Mouse (Mus musculus): ENCODE measurements around the gene Phf13.

Gene Phf13

GRCm38 (mm10) chr4:151988342-151989109 is 7.5 kb downstream of the Phf13 start, which contains the start of gene Thap3:
TSS of gene Thap3 (minus strand) at chr4:151988997.
- peak; percentile 69 to 84 for DNase-seq

- no peak for DNase-seq
Observed at GRCm38 (mm10) chr4:151988014-151988341, 8.1 kb downstream of the Phf13 start.

DNA sequence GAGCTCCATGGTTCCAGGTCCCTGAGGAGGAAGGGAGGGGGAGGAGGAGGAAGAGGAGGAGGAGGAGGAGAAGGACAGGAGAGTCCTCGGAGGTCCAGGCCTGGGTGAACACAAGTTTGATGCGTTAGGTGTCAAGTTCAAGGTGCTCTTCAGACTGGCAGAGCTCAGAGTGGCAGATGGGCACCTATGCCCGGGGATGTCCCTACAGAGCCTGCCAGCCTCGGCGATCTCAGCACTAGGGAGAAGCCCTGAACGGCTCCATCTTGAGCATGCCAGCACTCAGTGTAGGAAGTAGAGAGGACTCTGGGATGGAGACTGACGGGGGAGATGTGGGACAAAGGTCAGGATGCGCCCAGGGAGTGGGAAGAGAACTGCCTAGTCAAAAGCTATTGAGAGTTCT is 9.4 kb downstream of the Phf13 start:
- no peak for DNase-seq

GRCm38 (mm10) chr4:151985886-151986285 is 10.2 kb downstream of the Phf13 start:
- DNase-seq = no peak

- DNase-seq = no peak
Observed at GRCm38 (mm10) chr4:151983560-151983959, 12.5 kb downstream of the Phf13 start.

- no peak for DNase-seq
Observed at GRCm38 (mm10) chr4:151983043-151983442, 13.0 kb downstream of the Phf13 start.

- DNase-seq = peak; percentile 70 to 87
Observed at GRCm38 (mm10) chr4:151981363-151981762, 14.7 kb downstream of the Phf13 start.

- DNase-seq = no peak
Observed at GRCm38 (mm10) chr4:151980699-151981098, 15.4 kb downstream of the Phf13 start.

DNA sequence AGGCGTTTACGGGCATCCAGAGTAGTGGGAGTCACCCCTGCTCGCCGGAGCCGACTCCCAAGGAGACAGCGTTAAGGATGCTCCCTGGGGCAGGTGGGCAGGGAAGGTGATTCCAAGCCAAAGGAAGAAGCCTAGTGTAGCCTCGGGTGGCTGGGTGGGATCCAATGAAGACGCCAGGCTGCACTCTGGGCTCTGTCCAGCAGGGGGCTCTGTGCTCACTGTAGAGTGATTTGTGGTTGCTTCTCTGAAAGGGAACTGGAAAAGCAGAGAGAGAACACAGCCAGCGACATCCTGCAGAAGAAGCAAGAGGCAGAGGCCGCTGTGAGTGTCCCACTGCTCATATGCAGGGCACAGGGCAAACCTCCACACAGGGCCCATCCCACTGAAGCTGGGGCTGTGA is 18.3 kb downstream of the Phf13 start:
- peak; percentile 57 to 86 for DNase-seq

- DNase-seq = peak in 1 of 2 experiments; percentile 49
Observed at GRCm38 (mm10) chr4:151975441-151975840, 20.6 kb downstream of the Phf13 start.

DNA sequence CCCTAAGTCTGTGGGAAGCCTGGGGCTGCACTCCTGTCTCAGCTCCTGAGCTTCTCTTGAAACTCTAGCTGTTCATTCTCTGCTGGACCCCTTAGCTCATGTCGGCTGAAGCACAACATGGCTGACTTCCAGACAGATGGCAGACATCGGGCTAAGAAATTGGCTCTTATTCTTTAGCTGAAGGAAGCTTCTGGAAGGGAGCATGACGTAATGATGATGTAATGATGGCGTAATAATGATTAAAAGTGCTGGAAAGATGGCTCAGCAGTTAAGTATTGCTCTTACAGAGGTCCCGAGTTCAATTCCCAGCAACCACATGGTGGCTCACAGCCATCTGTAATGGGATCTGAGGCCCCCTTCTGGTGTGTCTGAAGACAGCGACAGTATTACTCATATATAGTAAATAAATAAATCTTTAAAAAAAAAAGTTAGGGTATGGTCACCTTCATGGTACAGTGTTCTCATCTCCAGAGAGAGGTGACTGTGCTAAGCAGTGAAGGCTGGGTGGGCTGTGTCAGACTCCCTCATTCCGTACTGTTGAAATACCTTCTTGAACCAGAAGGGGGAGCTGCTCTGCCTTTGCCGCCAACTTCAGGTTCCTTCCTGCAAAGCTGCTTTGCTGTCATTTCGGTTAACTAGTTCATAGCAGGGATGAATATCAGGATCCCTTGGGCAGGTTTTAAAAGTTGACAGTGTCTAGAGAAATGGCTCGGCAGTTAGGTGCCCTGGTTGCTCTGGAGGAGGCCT is 23.7 kb downstream of the Phf13 start:
- no peak for DNase-seq

GRCm38 (mm10) chr4:151968204-151968921 is 27.7 kb downstream of the Phf13 start:
- no peak for DNase-seq

DNA sequence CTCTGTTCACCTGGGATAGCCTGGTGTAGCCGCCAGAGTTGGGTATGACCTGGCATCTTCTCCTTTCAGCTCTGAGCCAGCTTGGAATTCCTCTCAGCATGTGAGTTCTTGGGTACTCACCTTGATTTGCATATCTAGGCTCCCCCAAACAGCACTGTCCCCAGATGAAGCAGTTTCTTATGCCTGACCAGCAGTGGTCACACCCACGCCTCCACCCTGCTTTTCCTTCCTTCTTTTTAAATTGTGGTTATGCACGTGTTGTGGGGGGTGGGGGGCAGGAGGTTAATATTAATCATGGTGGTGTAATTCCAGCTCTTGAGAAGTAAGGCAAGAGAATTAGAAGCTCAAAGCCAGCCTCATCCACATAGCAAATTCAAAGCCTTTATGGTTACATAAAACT is 33.2 kb downstream of the Phf13 start:
- no peak for DNase-seq

GRCm38 (mm10) chr4:151960513-151960854 is 35.6 kb downstream of the Phf13 start:
- no peak for DNase-seq

- DNase-seq = no peak
Observed at GRCm38 (mm10) chr4:151959849-151960512, 36.1 kb downstream of the Phf13 start.

- DNase-seq = no peak
Observed at GRCm38 (mm10) chr4:151957584-151958315, 38.3 kb downstream of the Phf13 start.

DNA sequence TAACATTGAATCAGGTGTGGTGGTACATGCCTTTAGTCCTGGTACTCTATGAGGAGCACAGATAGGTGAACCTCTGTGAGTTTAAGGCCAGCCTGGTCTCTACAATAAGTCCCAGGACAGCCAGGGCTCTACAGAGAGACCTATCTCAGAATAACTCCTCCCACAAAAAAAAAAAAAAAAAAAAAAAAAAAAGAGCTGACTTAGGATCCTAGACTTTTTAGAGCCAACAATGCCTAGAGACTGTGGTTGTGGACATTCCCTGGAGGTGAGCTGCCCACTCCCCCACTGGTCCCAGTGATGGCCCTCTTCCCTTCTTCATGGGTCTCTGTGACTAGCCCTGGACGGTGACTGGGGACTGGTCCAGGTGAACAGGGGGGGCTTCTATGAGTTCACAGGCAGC is 40.3 kb downstream of the Phf13 start:
- no peak for DNase-seq

DNA sequence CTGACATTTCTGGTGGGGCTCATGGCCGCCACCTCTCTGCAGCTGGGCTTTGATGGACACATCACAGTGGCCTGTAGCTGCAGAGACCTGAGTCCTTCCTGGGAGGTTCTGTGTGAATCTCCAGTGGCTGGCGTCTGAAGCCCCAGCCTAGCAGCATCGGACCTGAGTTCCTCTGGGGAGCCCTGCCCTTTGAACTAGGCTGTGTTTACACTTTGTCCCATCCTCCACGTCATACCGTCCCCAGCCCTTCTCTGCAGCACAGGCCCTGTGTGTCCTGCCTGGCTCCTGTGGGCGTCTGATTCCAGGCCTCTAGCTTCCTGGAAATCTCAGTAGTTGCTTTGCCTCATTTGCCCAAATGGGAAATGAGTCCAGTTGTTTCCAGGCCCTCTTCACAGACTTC is 42.8 kb downstream of the Phf13 start:
- DNase-seq = no peak

DNA sequence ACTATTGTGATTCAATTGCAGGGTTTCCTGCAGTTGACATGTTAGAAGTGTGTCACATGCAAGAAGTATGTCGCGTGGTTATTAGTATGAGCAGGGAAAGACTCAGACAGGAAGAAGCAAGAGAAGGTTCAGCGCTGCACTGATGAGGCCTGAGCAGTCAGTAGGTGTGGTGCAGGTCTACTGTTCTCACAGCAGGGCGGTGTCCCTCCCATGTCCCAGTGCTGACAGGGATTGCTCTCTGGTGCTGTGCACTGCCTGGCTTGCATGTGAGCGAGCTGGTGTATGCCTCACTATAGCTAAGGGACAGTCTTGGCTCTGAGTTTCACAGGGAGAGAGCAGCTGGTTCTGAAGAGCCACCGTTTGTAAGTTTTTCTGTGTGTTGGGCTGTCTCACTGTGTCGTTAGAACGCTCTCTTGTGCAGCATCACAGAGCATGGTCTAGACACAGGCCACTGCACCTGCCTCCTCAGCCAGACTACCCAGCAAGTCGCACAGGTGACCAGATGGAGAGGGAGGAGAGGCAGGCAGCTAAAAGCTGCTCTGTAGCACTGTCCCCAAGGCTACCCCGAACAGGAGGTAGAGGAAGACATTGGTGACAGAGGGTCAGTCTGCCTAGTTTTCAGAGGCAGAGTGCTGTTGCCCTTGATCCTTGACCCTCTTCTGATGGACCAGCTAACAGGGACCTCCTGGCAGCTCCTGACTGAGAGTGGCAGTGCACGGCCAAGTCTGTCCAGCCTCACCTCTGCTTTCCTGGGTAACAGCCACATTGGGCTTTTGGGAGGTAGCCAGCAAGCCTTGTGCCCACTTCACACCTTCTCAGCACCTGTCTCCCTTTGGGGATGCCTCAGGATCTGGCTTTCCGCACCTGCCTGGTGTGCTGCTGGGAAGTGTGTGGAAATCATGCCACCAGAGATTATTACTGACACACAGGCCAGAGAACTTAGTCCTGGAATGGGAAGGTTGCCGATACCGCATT is 47.3 kb downstream of the Phf13 start:
- DNase-seq = no peak

DNA sequence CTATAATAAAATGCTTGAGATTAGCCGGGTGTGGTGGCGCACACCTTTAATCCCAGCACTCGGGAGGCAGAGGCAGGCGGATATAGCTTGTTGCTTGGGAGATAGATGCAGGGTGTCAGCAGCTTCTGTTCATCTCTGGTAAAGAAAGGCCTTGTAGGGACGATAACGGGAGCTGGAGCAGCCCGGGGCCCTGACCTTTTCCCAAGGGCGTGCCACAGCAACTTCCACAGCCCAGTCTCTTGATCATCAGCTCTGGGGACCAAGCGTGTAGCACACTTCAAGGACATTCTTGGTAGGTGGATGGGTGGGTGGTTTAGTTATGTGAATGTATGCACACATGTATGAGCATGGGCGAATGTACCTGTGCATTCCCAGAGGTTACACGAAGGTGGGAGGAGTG is 49.8 kb downstream of the Phf13 start:
- DNase-seq = no peak

All from kidney, adult 8-10 months (tissue).